Mouse (Mus musculus) kidney, adult 18-20 months (tissue): ENCODE measurements around the gene Ap2a2.

Source experiments
- DNase-seq: peaks from one replicate; pipeline ENCODE4 v3.0.0; 2021

The Ap2a2 gene

DNA sequence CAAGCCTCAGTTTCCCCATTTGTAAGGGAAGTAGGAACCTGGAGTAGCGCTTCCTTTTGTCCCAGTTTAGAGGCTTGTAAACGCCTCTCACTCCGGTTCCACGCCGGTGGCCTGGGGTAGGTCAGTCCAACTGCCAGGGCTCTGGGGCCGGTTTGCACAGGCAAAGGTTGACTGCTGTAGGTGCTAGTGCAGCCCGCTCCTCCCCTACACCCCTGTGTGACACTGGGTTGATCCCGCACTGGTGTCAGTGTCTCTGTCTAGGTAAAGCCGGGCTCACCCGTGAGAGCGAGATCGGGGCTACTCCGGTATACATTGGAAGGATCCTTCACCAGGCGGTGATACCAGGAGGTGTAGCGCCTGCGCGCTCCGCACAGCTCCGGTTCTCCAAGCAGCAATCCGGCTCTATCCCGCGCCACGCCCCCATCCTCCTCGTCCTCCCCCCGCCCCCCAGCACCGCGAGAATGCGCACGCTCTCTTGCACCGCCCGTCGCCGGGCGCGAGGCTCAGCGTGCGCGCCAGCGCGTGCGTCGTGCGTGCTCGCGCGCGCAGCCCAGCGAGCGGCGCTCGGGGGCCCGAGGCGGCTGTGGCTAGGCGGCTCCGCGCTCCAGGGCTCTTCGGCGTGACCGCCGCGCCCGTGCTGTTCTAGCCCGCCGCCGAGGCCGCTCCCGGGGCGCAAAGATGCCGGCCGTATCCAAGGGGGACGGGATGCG lies at the start of gene Ap2a2:
TSS of gene Ap2a2 (plus strand) at position 492 of the 710 bp plus-strand sequence.
- DNase-seq: peak; percentile 92

DNA sequence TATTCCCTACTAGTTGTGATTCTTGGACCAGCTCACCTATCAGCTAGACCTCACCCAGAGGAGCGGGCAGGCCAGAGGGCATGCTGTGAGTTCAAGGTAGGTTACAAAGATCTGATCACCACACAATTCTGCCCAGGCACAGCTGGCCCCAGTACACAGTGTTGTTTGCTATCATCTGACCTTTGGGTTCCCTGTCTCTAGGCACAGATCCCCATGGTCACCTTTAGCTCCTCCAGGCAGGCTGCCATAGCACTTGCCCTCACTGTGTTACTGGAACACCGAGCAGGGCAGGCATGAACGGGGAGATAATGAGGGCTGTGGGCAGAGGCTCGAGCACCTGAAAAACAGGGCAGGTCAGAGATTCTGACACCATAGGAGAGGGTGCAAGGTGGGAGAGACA lies 44.3 kb upstream of the Ap2a2 start:
- no peak for DNase-seq

DNA sequence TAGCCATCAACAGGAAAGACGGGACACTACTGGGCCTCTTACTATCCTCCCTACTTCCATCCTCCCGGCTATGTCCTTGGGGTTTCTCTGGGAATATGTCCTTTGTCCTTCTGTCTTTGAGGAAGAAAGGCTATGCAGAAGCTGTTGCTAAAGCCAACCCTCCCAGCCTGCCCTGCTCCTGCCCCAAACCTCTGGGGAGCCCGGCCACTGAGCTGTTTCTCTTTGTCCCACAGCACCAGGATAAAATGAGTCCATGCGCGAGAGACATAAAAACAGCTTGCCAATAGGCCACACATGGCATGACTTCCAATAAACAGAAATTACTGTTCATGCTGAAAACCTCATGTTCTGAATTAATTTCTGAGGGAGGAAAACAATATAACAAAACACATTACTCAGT lies 43.7 kb upstream of the Ap2a2 start:
- DNase-seq: no peak

DNA sequence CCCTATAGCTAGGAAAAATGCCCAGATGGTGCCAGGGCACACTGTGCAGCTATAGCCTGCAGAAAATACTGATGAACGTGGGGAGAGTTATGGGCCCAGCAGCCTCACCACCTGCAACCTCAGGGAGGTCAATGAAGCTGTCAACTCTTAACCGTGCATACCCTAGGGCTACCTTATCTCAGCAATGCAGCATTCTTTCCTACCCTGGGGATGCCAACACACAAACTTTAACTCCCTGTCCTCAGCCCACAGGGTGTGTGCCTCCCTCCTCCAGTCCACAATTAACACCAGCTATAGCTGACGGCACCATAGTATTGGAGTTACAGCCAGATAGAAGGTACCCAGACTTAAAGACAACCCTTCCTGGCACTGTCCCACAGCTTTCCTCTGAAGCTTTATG lies 43.0 kb upstream of the Ap2a2 start:
- DNase-seq: no peak

DNA sequence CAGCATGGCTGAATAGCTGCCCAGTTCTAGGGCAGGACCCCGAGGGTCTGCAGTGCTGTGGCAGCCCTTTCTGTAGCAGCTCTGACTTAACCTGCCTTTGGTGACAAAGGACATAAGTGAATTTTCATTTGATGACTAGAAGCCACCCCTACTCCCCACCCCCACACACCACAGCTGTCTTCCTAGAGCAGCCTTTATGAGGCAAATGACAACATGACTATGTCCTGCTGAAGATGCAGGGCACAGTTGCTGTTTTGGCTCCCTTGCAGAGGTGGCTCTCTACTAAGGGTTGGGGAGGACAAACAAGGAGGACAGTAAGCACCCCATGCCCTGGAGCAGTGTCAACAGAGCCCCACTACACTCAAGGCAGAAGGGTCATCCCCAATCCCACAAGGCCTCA lies 42.2 kb upstream of the Ap2a2 start:
- no peak for DNase-seq

DNA sequence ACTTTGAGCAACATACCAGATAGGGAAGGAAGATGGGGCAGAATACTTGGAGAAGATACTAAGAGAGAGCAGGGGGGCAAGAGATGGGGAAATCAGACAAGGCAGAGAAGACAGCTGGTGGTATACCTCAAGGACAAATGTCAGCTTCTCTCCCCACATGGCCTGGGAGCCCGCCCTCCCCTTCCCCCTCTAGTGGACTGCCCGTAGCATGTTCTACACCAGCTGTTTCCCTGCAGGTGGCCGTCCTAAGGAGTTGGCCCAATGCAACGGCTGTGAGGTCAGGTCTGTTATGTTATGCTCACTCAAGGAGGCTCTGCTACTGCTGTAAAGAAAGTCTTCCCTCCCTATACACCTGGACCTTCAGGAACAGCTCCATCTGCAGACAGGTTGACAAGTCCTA lies 39.0 kb upstream of the Ap2a2 start:
- no peak for DNase-seq

DNA sequence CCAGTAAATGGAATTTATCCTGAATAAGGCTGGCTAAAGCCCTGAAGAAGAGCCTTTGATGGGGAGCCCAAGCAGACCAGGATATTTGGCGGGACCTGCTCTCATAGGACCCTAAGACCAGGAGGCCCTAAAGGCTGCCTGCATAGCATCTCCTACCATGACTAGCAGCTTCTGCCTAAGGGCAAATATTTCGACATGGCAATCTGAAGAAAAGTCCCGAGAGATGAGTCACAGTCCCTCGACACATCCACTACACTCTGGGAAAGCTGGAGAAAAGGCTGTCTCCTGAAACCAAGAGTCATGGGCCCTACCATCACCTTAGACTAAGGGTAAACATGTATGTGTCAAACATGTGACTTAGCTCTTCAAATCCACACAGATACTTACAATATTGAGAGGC lies 37.7 kb upstream of the Ap2a2 start:
- no peak for DNase-seq

DNA sequence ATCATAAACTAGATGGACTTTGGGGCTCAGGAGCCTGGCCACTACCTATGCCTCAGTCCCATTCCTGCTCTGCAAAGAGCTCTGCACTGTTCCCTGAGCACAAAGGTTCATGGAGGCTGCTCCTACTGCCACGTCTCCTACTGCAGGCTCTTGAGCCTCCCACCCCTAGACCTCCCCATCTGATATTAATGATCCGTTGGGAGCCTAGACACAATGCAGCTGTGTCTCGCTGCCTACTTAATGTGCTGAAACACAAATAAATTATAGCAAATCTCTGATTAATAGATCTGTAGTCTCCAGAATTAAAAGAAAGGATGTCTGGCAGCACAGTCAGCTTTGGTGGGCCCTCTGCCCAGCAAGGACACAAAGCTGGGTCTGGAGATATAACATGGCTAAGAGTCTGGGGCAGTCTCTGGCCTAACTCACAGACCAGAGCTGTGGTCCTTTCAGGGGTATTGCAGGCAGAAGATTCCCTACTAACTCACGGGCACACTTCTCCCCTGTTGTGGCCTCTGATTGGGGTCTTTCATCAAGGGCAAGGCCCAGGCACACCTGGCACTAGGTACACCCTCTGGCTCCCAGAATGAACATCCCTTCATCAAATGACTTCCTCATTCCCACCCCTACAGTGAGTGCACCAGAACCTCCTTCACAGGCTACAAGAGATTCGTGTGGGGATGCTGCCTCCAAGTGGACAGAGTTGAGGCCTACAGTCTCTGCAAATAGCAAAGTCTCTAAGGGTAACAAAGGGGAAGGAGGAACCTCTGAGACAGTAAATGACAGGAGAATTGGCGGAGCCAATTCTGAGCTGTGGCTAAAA lies 37.0 kb upstream of the Ap2a2 start:
- DNase-seq: peak; percentile 80

DNA sequence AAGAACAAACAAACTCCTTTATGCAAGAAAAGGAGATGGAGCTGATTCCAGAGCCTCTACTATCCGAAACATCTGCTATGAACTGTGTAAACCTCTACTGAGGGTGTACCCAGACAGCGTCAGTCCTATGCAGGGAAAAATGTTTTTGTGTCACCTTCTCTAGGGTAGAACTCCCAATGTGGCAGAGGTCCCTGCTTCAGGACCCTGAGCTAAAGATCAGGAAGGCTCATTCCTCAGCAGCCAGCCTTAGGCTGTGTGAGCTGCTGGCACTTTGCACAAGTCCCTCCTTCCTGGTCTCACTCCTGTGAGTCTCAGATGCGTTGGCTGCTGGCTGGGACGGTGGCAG lies 36.4 kb upstream of the Ap2a2 start:
- DNase-seq: no peak

DNA sequence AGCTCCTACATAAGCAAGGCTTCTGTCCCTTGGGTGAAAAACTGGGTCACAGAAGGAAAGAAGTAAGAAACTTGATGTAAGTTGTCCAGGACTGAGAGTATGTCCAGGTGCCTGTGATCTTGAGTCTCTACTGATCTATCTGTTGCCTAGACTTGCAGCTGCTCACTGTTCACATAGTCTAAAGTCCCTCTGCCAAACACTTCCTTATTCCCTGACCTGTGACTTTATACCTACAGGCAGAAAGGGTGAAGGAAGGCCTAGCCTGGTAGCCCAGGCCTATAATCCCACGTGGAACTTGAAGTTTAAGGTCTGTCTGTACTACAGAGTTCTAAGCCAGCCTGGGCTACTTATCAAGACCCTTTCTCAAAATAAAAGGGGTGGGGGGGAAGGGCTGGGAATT lies 26.4 kb upstream of the Ap2a2 start:
- no peak for DNase-seq

DNA sequence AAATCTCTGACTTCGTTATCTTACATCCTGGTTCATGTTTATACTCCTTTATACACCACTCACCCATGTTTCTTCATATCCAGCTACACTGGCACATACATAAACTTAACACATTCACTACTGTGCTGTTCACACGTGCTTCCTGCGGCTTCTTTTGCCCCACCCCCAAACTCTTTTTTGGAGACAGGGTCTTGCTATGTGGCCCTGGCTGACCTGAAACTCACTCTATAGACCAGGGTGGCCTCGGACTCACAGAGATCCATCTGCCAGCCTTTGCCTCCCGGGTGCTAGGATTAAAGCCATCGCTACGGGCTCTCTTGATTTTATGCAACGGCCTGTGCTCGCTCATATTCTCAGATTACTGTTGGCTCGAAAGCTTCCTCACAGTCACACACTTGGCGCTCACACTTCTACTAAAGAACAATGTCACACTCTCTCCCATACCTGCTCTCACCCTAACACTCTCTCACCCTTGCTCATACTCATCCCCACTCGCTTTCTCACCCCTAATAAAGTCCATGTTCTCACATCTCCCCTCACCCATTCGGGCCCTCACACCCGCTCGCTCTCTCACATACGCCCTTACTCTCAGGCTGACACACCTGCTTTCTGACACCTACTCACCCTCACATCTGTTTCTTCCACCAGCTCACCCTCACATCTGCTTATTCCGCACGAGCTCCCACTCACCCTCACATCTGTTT lies 23.0 kb upstream of the Ap2a2 start:
- DNase-seq: no peak

DNA sequence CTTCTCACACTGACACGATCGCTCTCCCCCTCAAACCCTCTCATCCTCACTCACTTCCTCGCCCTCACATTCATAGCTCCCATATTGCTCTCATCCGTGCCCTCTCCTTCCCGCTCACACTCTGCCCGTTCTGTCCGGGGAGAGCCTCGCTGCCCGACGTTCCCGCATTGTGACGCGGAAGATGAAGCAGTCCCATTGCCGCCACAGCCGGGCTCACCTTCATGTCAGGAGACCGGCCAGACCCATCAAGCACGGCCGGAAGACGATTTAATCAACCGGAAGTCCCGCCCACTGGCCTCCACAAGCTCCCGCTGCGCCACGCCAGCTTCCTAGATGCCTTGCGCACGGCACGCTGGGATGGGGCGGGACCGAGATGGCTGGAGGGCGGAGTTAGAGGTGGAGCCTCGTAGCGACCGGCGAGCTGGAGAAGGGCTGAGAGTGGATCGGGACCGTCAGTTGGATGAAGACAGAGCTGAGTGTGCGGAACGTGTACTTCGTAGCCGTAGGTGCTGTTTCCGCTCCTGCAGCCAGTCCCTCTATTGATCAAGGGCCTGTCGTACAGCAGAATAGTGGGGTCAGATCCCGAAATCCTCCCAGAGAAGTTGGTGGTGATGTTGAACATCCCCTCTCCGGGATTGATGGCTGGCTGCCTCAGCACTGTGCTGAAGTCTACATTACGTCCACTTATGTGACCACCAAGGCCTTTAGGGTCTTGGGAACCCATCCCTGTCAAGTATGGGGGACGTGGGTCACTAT lies 22.2 kb upstream of the Ap2a2 start, which contains the start of gene Chid1:
TSS of gene Chid1 (minus strand) at position 302 of the 756 bp plus-strand sequence.
- peak; percentile 99 for DNase-seq

DNA sequence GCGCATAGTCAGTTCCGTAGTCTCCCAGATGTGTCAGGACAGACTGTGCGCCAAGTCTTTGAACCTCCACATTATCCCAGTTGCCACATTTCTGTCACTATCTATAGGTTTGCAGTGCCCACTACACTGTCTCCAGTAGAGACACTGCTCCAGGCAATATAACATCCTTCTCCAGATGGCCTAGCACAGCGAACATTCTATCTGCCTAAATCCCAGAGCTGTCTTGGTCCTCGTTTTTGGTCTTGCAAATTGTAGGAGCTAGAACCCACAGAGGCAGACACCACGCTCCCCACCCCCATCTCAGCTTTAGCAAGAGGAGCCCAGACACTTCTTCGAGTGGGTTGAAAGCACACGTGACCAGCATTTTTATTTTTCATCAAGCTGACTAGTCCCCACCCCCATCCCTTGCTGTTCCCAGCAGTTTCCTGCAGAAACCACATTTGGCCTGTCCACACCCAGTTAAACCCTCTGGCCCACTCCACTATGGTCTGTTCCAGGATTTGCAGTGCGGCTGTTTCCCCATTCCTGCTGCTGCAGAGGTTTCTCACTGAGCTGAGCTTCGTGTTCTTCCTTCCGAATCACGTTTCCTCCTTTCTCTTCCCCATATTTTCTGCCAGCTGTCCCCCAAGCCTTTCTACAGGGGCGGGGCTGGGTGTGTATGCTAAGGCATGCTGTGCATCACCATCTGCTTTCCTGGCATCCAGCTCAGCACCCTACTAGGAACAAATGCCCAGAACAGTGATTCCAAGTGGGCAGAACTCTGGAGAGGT lies 21.5 kb upstream of the Ap2a2 start:
- DNase-seq: no peak

DNA sequence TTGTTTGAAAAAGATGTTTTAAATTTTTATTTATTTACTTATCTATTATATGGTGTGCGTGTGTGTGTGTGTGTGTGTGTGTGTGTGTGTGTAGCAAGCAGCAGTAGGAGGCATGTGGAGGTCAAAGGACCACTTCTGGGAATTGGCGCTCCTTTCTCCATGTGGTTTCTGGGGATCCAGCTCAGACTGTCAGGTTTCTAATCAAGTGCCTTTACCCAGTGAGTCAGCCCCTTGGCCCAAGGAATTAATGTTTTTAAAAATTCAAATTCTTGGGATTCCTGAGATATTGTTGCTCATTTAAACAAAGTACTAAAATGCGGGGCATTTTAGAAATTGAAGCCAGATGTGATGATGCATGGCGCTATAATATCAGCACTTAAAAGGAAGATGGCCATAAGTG lies 20.3 kb upstream of the Ap2a2 start:
- DNase-seq: no peak

DNA sequence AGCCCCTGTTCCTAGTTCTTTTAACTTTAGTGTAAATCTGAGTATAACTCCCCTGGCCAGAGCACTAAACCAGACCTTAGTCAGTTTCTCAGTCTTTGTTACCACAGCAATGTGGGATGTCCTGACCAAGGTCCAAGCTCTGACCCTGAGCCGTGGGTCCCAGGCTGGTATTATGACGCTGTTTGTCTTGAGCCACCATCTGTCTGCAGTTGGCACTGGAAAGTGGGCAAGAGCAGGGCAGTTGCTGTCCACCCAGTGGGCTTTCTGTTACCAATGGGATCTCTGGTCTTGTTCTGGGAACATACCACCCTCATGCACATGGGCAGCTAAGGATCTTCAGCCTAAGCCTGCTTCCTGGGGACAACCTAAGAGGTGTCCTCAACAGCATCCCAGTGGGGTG lies 19.4 kb upstream of the Ap2a2 start:
- no peak for DNase-seq

DNA sequence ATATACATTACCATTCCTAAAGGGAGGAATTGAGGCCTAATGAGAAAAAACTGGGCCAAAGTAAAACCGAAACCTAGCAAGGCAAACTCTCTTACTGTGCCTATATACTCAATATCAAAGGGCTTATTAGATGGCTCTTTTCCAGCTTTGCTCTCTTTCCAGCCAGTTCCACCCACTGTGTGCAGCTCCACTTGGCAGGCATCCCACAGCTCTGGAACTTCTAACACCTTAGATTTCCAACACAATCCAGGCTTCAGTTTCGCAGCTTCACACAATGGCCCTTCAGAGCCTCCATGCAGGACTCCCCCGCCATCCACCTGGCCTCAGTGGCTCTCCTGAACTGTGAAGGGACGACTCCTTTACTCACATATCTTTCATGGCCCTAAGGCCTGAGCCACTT lies 17.3 kb upstream of the Ap2a2 start:
- no peak for DNase-seq

DNA sequence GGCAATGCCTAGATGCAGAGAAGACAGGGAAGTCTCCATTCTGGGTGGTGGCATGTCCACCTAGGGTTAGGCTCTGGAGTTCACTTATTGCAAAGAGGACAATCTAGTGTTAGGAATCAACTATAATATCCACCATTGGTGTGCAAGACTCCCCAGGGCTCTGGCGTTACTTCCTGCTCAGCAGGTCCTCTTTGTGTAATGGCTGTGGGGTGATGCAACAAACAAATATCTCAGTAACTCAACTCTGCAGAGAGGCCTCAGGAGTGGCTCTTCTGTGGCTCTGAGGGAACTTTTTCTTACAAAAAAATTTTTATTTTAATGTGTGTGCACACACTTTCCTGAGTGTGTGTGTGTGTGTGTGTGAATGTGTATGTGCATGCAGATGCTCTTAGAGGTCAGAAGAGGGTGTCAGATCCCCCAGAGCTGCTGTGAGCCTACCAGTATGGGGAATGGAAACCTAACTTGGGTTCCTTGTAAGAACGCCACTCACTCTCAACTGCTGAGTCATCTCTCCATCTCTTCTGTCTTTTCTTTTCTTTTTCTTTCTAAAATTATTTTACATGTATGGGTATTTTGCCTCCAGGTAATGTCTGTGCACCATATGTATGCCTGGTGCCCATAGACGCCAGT lies 12.4 kb upstream of the Ap2a2 start:
- no peak for DNase-seq

DNA sequence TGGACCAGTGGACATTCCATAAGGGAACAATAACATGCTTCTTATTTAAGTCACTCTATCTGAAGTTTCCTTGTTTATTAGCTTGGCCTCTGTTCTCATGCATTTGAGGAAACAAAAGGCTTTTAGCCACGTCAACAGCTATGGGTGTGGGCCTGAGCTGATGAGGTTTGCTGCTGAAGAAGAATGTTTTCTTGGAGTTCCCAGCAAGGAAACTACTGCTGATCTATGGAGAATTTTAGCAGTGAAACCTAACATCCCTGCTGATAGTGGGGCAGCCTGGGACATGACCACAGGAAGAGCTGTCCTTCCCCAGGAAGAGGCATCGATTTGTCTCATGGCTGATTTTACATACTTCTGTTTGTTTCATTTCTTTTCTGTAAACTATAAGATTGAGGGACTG lies 11.5 kb upstream of the Ap2a2 start:
- DNase-seq: no peak

DNA sequence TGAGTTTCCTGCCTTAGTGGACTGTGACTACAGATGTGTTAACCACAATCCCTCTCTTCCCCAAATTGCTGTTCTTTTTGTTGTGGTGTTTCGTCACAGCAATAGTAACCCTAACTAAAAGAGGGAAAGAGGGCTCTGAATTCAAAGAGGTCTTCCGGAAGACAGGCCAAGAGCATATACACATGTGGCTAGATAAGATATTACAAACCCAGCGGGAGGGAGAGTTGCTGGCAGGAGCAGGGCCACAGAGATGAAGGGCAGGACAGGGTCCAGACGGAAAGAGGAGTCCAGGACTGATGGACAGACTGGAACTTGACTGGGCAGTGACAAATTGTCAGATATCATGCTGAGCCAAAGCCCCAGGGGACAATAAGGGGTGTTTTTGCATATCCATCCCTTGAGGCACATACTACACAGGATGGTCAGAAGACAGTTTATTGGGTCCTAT lies 3.6 kb upstream of the Ap2a2 start:
- no peak for DNase-seq

DNA sequence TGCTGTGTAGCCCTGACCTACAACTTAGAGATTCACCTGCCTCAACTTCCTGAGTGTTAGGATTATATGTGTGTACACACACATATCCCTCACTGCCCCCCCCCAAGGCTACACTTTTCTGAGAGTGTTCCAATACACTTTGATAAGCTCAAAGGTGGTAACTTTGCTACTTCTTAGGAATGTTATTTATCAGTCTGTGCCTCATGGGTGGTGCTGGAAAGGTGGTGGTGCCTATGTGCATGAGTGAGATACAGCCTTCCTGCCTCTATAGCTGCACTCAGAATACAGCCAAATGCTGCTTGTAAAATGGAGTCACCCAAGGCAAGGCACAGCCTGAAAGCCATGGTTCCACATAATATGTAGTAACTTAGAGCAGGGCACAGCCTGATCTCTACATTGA lies 3.0 kb upstream of the Ap2a2 start:
- DNase-seq: no peak

DNA sequence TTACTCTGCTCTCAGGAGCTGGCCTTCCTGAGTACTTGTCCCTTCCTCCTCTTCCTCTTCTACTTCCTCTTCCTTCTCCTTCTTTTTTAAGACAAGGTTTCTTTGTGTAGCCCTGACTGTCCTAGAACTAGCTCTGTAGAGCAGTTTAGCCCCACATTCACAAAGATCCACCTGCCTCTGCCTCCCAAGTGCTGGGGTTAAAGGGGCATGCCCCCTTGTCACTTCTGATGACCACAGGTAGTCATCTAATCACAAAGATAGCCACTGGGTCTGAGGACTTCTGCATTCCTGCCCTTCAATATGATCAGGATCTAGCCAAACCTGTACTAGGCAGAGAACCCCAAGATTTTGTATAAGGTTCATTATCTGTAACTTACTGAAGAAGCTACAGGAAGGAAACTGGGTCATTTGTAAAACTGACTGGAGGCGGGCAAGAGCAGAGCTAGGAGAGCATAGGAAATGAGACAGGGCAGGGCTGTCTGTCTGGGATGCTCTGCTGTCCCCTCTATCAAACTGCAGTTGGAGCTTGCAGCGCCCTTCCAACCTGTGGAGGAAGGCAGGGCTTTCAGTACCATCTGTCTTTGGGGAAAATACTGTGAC lies 2.1 kb upstream of the Ap2a2 start:
- DNase-seq: no peak
